Mouse (Mus musculus): Measurements from ENCODE around the gene Acot5.

DNA sequence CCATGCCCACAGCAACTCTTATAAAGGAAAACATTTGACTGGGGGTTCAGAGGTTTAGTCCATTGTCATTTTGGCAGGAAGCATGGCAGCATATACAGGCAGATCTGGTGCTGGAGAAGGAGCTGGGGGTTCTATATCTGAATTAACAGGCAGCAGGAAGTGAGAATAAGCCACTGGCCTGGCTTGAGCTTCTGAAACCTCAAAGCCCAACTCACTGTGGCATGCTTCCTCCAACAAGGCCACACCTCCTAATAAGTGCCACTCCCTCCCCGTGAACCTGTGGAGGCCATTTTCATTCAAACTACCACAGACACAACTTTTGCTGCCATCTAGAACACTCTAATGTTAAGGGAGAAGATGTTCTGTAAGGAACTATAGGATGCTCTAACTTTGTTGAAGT lies 38.6 kb downstream of the Acot5 start:
- TF ChIP-seq CTCF (IDR thresholded peaks at IDR 0.05 in 2 of 3, conservative IDR thresholded peaks at IDR 0.05 in 1 of 3; ENCODE audit: control insufficient read depth in 1 of 3, insufficient read depth in 1 of 3, low read depth in 2 of 3, low read length in 3 of 3, poor library complexity in 1 of 3, severe bottlenecking in 1 of 3) = no peak
- no peak for TF ChIP-seq GATA1 (IDR thresholded peaks at IDR 0.05; ENCODE audit: low read depth, low read length)
- no peak for TF ChIP-seq EP300 (IDR thresholded peaks at IDR 0.05; ENCODE audit: low read depth in 1 of 2, low read length in 2 of 2)
- no peak for TF ChIP-seq MAFK (IDR thresholded peaks at IDR 0.05; ENCODE audit: borderline replicate concordance, low read depth, low read length)
- no peak for TF ChIP-seq POLR2A (IDR thresholded peaks at IDR 0.05; ENCODE audit: control insufficient read depth in 1 of 2, insufficient read depth in 1 of 2, low read depth in 1 of 2, low read length in 2 of 2, poor library complexity in 1 of 2)
- TF ChIP-seq POLR2AphosphoS2 (IDR thresholded peaks at IDR 0.05; ENCODE audit: low read length) = no peak
- no peak for TF ChIP-seq NRF1 (IDR thresholded peaks at IDR 0.05; ENCODE audit: insufficient read depth, low read depth, low read length, poor library complexity, severe bottlenecking)
- TF ChIP-seq TBP (IDR thresholded peaks at IDR 0.05; ENCODE audit: low read depth, low read length) = no peak
- TF ChIP-seq POLR2AphosphoS5 (IDR thresholded peaks at IDR 0.05; ENCODE audit: borderline replicate concordance, low read depth, low read length) = no peak
- TF ChIP-seq CHD2 (IDR thresholded peaks at IDR 0.05; ENCODE audit: low read length) = no peak
- no peak for TF ChIP-seq ZNF384 (IDR thresholded peaks at IDR 0.05; ENCODE audit: low read depth, low read length)
